Mouse (Mus musculus) MEL (cell line): ENCODE measurements around the gene Olfr668.

Source experiments
- CHD1 ChIP-seq: IDR thresholded peaks from 2 replicates; pipeline ENCODE4 v1.6.1; 2012; ENCODE audit warnings: low read depth, mild to moderate bottlenecking, inconsistent platforms, low read length, improper control_type of control experiment
- CTCF ChIP-seq, 3 experiments: IDR thresholded peaks in 2 of 3; conservative IDR thresholded peaks in 1 of 3; 2 replicates each; pipeline ENCODE4 v1.5.1; 2011 to 2012; ENCODE audit warnings: low read length in 3 of 3, low read depth in 2 of 3, mild to moderate bottlenecking in 2 of 3, improper control_type of control experiment in 1 of 3, inconsistent platforms in 1 of 3, mixed read lengths in 1 of 3, moderate library complexity in 1 of 3; ENCODE audit not compliant: control insufficient read depth in 1 of 3, insufficient read depth in 1 of 3, poor library complexity in 1 of 3, severe bottlenecking in 1 of 3
- EP300 ChIP-seq, 2 experiments: IDR thresholded peaks; 2 replicates each; pipeline ENCODE4 v1.6.1; 2011; ENCODE audit warnings: improper control_type of control experiment in 2 of 2, low read length in 2 of 2, low read depth in 1 of 2, mild to moderate bottlenecking in 1 of 2
- ETS1 ChIP-seq: IDR thresholded peaks from 2 replicates; pipeline ENCODE4 v1.6.1; 2012; ENCODE audit warnings: low read depth, mild to moderate bottlenecking, inconsistent platforms, low read length, improper control_type of control experiment, moderate library complexity
- GATA1 ChIP-seq: IDR thresholded peaks from 2 replicates; pipeline ENCODE4 v1.6.1; 2011; ENCODE audit warnings: low read depth, low read length, improper control_type of control experiment
- KAT2A ChIP-seq: conservative IDR thresholded peaks from 2 replicates; pipeline ENCODE4 v1.6.1; 2012; ENCODE audit warnings: low read depth, low read length, improper control_type of control experiment, inconsistent platforms
- MAFK ChIP-seq: IDR thresholded peaks from 2 replicates; pipeline ENCODE4 v1.6.1; 2011; ENCODE audit warnings: low read depth, mild to moderate bottlenecking, low read length, improper control_type of control experiment, borderline replicate concordance
- MAX ChIP-seq: IDR thresholded peaks from 2 replicates; pipeline ENCODE4 v1.6.1; 2011; ENCODE audit warnings: low read length, improper control_type of control experiment
- MYC ChIP-seq: IDR thresholded peaks from 2 replicates; pipeline ENCODE4 v1.6.1; 2011; ENCODE audit warnings: low read depth, mild to moderate bottlenecking, low read length, improper control_type of control experiment, moderate library complexity
- NRF1 ChIP-seq: IDR thresholded peaks from 2 replicates; pipeline ENCODE4 v1.6.1; 2014; ENCODE audit warnings: low read depth, mild to moderate bottlenecking, inconsistent platforms, low read length, improper control_type of control experiment, moderate library complexity; ENCODE audit not compliant: poor library complexity, insufficient read depth, severe bottlenecking
- POLR2A ChIP-seq, 2 experiments: IDR thresholded peaks; 2 replicates each; pipeline ENCODE4 v1.6.1; 2011 to 2012; ENCODE audit warnings: low read length in 2 of 2, mild to moderate bottlenecking in 2 of 2, control low read depth in 1 of 2, improper control_type of control experiment in 1 of 2, low read depth in 1 of 2, moderate library complexity in 1 of 2; ENCODE audit not compliant: control insufficient read depth in 1 of 2, insufficient read depth in 1 of 2, poor library complexity in 1 of 2
- RAD21 ChIP-seq: IDR thresholded peaks from 2 replicates; pipeline ENCODE4 v1.6.1; 2011; ENCODE audit warnings: mild to moderate bottlenecking, low read depth, low read length, improper control_type of control experiment
- ZNF384 ChIP-seq: IDR thresholded peaks from 2 replicates; pipeline ENCODE4 v1.6.1; 2012; ENCODE audit warnings: low read depth, mild to moderate bottlenecking, inconsistent platforms, low read length, improper control_type of control experiment

GRCm38 (mm10) chr7:104921382-104921781 lies 6.5 kb downstream of the Olfr668 start, which contains the start of gene Olfr667:
- TF ChIP-seq EP300 (IDR thresholded peaks at IDR 0.05; ENCODE audit: low read depth in 1 of 2, low read length in 2 of 2) (no peak), ETS1 (no peak), MYC (no peak), MAFK (no peak), GATA1 (no peak), POLR2A (IDR thresholded peaks at IDR 0.05; ENCODE audit: control insufficient read depth in 1 of 2, insufficient read depth in 1 of 2, low read depth in 1 of 2, low read length in 2 of 2, poor library complexity in 1 of 2) (no peak), CTCF (IDR thresholded peaks at IDR 0.05 in 2 of 3, conservative IDR thresholded peaks at IDR 0.05 in 1 of 3; ENCODE audit: control insufficient read depth in 1 of 3, insufficient read depth in 1 of 3, low read depth in 2 of 3, low read length in 3 of 3, poor library complexity in 1 of 3, severe bottlenecking in 1 of 3) (no peak), RAD21 (no peak), ZNF384 (no peak), KAT2A (no peak), NRF1 (no peak), MAX (no peak), CHD1 (no peak)
